Mouse (Mus musculus) layer of hippocampus, adult 9-10 months (tissue): ENCODE data around the gene Fam117a.

Experiments used
- DNase-seq: peaks from one replicate; pipeline ENCODE4 v3.0.0; 2022; ENCODE audit warnings: low spot score

The Fam117a gene

DNA sequence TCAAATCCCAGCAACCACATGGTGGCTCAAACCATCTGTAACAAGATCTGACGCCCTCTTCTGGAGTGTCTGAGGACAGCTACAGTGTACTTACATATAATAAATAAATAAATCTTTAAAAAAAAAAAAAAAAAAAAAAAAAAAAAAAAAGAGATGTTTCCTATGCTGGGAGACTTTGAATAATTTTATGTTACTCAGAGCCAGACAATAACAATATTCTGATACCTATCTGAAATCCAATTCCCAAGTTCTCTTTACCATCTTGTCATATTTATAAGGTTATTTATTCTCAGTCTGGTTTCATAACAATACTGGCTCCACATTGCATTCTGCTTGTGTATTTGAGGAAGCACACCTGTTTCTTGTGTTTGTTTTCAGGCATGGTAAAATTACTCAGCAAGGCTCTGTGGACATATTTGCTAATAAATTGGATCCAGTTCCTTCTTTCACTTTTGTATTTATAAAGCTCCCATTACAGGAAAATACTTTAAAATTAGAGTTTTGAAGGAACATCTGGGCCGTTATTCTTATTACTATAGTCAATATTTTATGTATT is 84.1 kb downstream of the Fam117a start:
- no peak for DNase-seq

DNA sequence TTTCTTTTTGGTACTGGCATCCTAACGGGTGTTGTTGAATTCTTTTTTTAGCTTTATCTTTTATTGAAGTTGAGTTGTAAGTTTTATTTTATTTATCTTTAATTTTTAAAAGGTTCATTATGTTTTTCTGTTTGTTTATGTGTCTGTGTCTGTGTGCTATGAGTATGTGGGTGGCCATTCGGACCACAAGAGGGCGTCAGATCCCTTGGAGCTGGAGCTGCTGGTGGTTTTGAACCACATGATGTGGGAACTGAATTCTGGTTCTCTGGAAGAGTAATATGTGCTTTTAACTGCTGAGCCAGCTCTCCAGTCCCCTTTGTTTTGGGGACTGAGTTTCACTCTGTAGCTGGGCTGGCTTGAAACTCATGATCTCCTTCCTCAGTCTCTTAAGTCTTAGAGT is 86.7 kb downstream of the Fam117a start:
- no peak for DNase-seq

DNA sequence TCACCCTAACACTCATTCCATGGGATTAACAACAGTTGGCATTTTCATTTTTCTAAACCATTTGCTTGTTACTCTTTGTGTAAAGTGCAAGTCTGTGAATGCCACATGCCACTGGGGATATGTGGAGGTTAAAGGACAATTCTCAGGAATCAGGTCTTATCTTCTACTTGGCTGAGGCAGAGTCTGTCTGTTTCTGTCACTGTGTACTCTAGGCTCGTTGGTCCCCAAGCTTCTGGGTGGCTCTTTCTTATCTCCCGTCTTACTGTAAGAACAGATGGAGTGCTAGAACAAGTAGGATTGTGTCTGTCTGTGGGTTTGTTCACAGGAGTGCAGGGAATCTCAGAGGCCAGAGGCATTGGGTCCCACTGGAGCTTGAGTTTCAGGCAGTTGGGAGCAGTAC is 94.5 kb downstream of the Fam117a start:
- DNase-seq: no peak
